33 mouse cellular contexts compared by ENCODE assay signal in genomic region chr7:140187721-140188390, GRCm38 (mm10). TPM values are rescaled to one million over a fixed set of nuclear protein-coding genes. Genes with fewer than 3 reads are reported as not detected.
DNase-seq lines count a peak whose midpoint lies in the region; ATAC-seq lines count a peak whose summit lies in the region.
"Had no signal": no experiment of that assay in that cellular context is flagged by ENCODE, and none has a peak within 500 bp of the region (broad histone marks: within the 10 kb centered on the region; RNA-seq: fewer than 3 reads in every experiment).

No protein-coding gene starts in this region.

- H3K9me3 ChIP-seq in heart, embryonic 10.5 days = no peaks in the 10 kb centered on the region
- H3K9me3 ChIP-seq in midbrain, embryonic 11.5 days (ENCODE audit: control insufficient read depth, low read length) = no peaks in the 10 kb centered on the region
- H3K9me3 ChIP-seq in midbrain, embryonic 10.5 days (replicated peaks) = no peaks in the 10 kb centered on the region
- H3K9me3 ChIP-seq: heart, embryonic 12.5 days; neural tube, embryonic 12.5 days; stomach, embryonic 15.5 days had no signal

- H3K27me3 ChIP-seq in heart, embryonic 10.5 days (ENCODE audit: insufficient read depth, poor library complexity, severe bottlenecking) = no peaks in the 10 kb centered on the region; the same call in 1 of the 2 replicates
- no peaks in the 10 kb centered on the region for H3K27me3 ChIP-seq in midbrain, embryonic 11.5 days (ENCODE audit: control insufficient read depth, insufficient read depth, low read length)
- H3K27me3 ChIP-seq in midbrain, embryonic 10.5 days (ENCODE audit: low read depth, poor library complexity, severe bottlenecking) = no peaks in the 10 kb centered on the region
- H3K27me3 ChIP-seq: heart, embryonic 12.5 days; neural tube, embryonic 12.5 days; stomach, embryonic 15.5 days had no signal

- no peak overlapping the region for H3K4me3 ChIP-seq in heart, embryonic 10.5 days
- no peak overlapping the region for H3K4me3 ChIP-seq in midbrain, embryonic 11.5 days (ENCODE audit: low read depth, low read length)
- no peak overlapping the region for H3K4me3 ChIP-seq in midbrain, embryonic 10.5 days
- H3K4me3 ChIP-seq: erythroblast, embryonic 14.5 days; heart, embryonic 12.5 days; neural tube, embryonic 12.5 days; stomach, embryonic 15.5 days had no signal

- no peak overlapping the region for H3K4me2 ChIP-seq in midbrain, embryonic 11.5 days
- H3K4me2 ChIP-seq: heart, embryonic 12.5 days; neural tube, embryonic 12.5 days; stomach, embryonic 15.5 days had no signal

- DNase-seq in heart, embryonic 10.5 days (ENCODE audit: low spot score) = peak; percentile 50
- DNase-seq in heart, adult 8-10 months (ENCODE audit: low spot score) = no peak
- peak; percentile 66 for DNase-seq in midbrain, embryonic 11.5 days (ENCODE audit: low spot score, missing footprints)
- no peak for DNase-seq in midbrain, embryonic 10.5 days (ENCODE audit: low spot score)
- DNase-seq in layer of hippocampus, adult 18-20 months (ENCODE audit: low spot score in 2 of 2) = peak; percentile 50 to 82
- DNase-seq in layer of hippocampus, postnatal 14 days (ENCODE audit: low spot score in 2 of 2) = peak; percentile 24 to 63
- DNase-seq in cerebellum, postnatal 4 days (ENCODE audit: low spot score in 2 of 2) = no peak
- no peak for DNase-seq in gastrocnemius, postnatal 10 days
- DNase-seq: adrenal gland, postnatal 14 days; cerebellum, adult 11-12 months; gastrocnemius, postnatal 14 days; kidney, adult 18-20 months; liver; lung, adult 2 months; lung, postnatal 10 days had no signal

- ATAC-seq in midbrain, embryonic 11.5 days (ENCODE audit: low FRiP score) = no peak
- ATAC-seq: forebrain, embryonic 16.5 days; hindbrain, embryonic 16.5 days; midbrain, embryonic 16.5 days had no signal

- no peak overlapping the region for H3K27ac ChIP-seq in heart, embryonic 10.5 days
- no peak overlapping the region for H3K27ac ChIP-seq in midbrain, embryonic 11.5 days (ENCODE audit: low read depth, low read length)
- H3K27ac ChIP-seq in midbrain, embryonic 10.5 days (replicated peaks) = no peak overlapping the region
- H3K27ac ChIP-seq: liver, embryonic 14.5 days; macrophage; neural tube, embryonic 12.5 days; stomach, embryonic 15.5 days had no signal

- no peaks in the 10 kb centered on the region for H3K4me1 ChIP-seq in heart, embryonic 10.5 days
- H3K4me1 ChIP-seq in midbrain, embryonic 11.5 days (ENCODE audit: control insufficient read depth, insufficient read depth, low read length) = no peaks in the 10 kb centered on the region
- H3K4me1 ChIP-seq in midbrain, embryonic 10.5 days = no peaks in the 10 kb centered on the region
- H3K4me1 ChIP-seq: heart, embryonic 12.5 days; neural tube, embryonic 12.5 days; stomach, embryonic 15.5 days had no signal

- 77% methylated on average over 7 of the region's 7 CpGs for WGBS in heart, embryonic 10.5 days
- 82% methylated on average over 7 of the region's 7 CpGs for WGBS in midbrain, embryonic 11.5 days
- WGBS in midbrain, embryonic 10.5 days = 83% methylated on average over 7 of the region's 7 CpGs

- no peaks in the 10 kb centered on the region for H3K36me3 ChIP-seq in heart, embryonic 10.5 days
- no peaks in the 10 kb centered on the region for H3K36me3 ChIP-seq in midbrain, embryonic 11.5 days (ENCODE audit: control insufficient read depth, insufficient read depth, low read length)
- no peaks in the 10 kb centered on the region for H3K36me3 ChIP-seq in midbrain, embryonic 10.5 days
- H3K36me3 ChIP-seq: heart, embryonic 12.5 days; neural tube, embryonic 12.5 days; stomach, embryonic 15.5 days had no signal

- H3K9ac ChIP-seq in midbrain, embryonic 11.5 days (ENCODE audit: low read length) = no peak overlapping the region
- H3K9ac ChIP-seq: heart, embryonic 12.5 days; liver, embryonic 14.5 days; neural tube, embryonic 12.5 days; stomach, embryonic 15.5 days had no signal

RNA-seq across cellular contexts. Expression of gene Olfr523, which starts 14.8 kb away (rescaled TPM):
- polyA plus RNA-seq in heart, embryonic 10.5 days (2016; fragmentation: Nextera tagmentation; extraction: Ambion mirVana) = not detected in 2 replicates
- total RNA-seq in heart, adult 8-10 months (2022) = not detected
- polyA plus RNA-seq in midbrain, embryonic 11.5 days (2014; fragmentation: Nextera tagmentation; extraction: Ambion mirVana) = not detected in 2 replicates
- not detected in 2 replicates for polyA plus RNA-seq in midbrain, embryonic 10.5 days (2016; fragmentation: Nextera tagmentation; extraction: Ambion mirVana)
- under 1 TPM in 1 of 2 experiments, not detected in 1; 0.10 TPM for total RNA-seq in layer of hippocampus, adult 18-20 months (2021)
- under 1 TPM; 0.12 to 0.24 TPM for total RNA-seq in layer of hippocampus, postnatal 14 days (2021)
- total RNA-seq in gastrocnemius, postnatal 10 days (2021) = not detected
- total RNA-seq: adrenal gland, postnatal 14 days; gastrocnemius, postnatal 14 days; granulocyte monocyte progenitor cell, adult 5-6 weeks; hematopoietic stem cell, adult 5-6 weeks had no signal
- polyA plus RNA-seq: cortical plate, adult 2 months; erythroblast, embryonic 14.5 days; forebrain, embryonic 11.5 days; forebrain, embryonic 16.5 days; heart, embryonic 12.5 days; heart, postnatal 0 days; hindbrain, embryonic 16.5 days; intestine, embryonic 14.5 days; kidney, embryonic 16.5 days; limb, embryonic 11.5 days; liver, embryonic 14.5 days; lung, adult 2 months; macrophage; midbrain, embryonic 16.5 days; neural tube, embryonic 12.5 days; stomach, embryonic 15.5 days had no signal

RNA-seq across cellular contexts. Expression of gene Olfr524, which starts 17.9 kb away (rescaled TPM):
- not detected in 2 replicates for polyA plus RNA-seq in heart, embryonic 10.5 days (2016; fragmentation: Nextera tagmentation; extraction: Ambion mirVana)
- not detected for total RNA-seq in heart, adult 8-10 months (2022)
- not detected in 2 replicates for polyA plus RNA-seq in midbrain, embryonic 11.5 days (2014; fragmentation: Nextera tagmentation; extraction: Ambion mirVana)
- polyA plus RNA-seq in midbrain, embryonic 10.5 days (2016; fragmentation: Nextera tagmentation; extraction: Ambion mirVana) = not detected in 2 replicates
- total RNA-seq in layer of hippocampus, adult 18-20 months (2021) = not detected
- not detected for total RNA-seq in layer of hippocampus, postnatal 14 days (2021)
- not detected for total RNA-seq in gastrocnemius, postnatal 10 days (2021)
- total RNA-seq: adrenal gland, postnatal 14 days; gastrocnemius, postnatal 14 days; granulocyte monocyte progenitor cell, adult 5-6 weeks; hematopoietic stem cell, adult 5-6 weeks had no signal
- polyA plus RNA-seq: cortical plate, adult 2 months; embryonic facial prominence, embryonic 14.5 days; erythroblast, embryonic 14.5 days; forebrain, embryonic 11.5 days; forebrain, embryonic 16.5 days; heart, embryonic 12.5 days; heart, postnatal 0 days; hindbrain, embryonic 16.5 days; intestine, embryonic 14.5 days; kidney, embryonic 16.5 days; limb, embryonic 11.5 days; liver, embryonic 14.5 days; lung, adult 2 months; macrophage; midbrain, embryonic 16.5 days; neural tube, embryonic 12.5 days; stomach, embryonic 15.5 days had no signal

RNA-seq across cellular contexts. Expression of gene Olfr522, which starts 23.3 kb away (rescaled TPM):
- polyA plus RNA-seq in heart, embryonic 10.5 days (2016; fragmentation: Nextera tagmentation; extraction: Ambion mirVana) = not detected in 2 replicates
- total RNA-seq in heart, adult 8-10 months (2022) = not detected
- not detected in 2 replicates for polyA plus RNA-seq in midbrain, embryonic 11.5 days (2014; fragmentation: Nextera tagmentation; extraction: Ambion mirVana)
- not detected in 2 replicates for polyA plus RNA-seq in midbrain, embryonic 10.5 days (2016; fragmentation: Nextera tagmentation; extraction: Ambion mirVana)
- total RNA-seq in layer of hippocampus, adult 18-20 months (2021) = not detected
- total RNA-seq in layer of hippocampus, postnatal 14 days (2021) = not detected
- not detected for total RNA-seq in gastrocnemius, postnatal 10 days (2021)
- total RNA-seq: adrenal gland, postnatal 14 days; gastrocnemius, postnatal 14 days; granulocyte monocyte progenitor cell, adult 5-6 weeks; hematopoietic stem cell, adult 5-6 weeks had no signal
- polyA plus RNA-seq: cortical plate, adult 2 months; embryonic facial prominence, embryonic 14.5 days; erythroblast, embryonic 14.5 days; forebrain, embryonic 11.5 days; forebrain, embryonic 16.5 days; heart, embryonic 12.5 days; heart, postnatal 0 days; hindbrain, embryonic 16.5 days; intestine, embryonic 14.5 days; kidney, embryonic 16.5 days; limb, embryonic 11.5 days; liver, embryonic 14.5 days; lung, adult 2 months; macrophage; midbrain, embryonic 16.5 days; neural tube, embryonic 12.5 days; stomach, embryonic 15.5 days had no signal

RNA-seq across cellular contexts. Expression of gene Cd163l1, which starts 30.2 kb away (rescaled TPM):
- polyA plus RNA-seq in heart, embryonic 10.5 days (2016; fragmentation: Nextera tagmentation; extraction: Ambion mirVana) = not detected in 2 replicates
- total RNA-seq in heart, adult 8-10 months (2022) = not detected
- not detected in 2 replicates for polyA plus RNA-seq in midbrain, embryonic 11.5 days (2014; fragmentation: Nextera tagmentation; extraction: Ambion mirVana)
- polyA plus RNA-seq in midbrain, embryonic 10.5 days (2016; fragmentation: Nextera tagmentation; extraction: Ambion mirVana) = not detected in 2 replicates
- under 1 TPM; 0.57 to 0.76 TPM for total RNA-seq in layer of hippocampus, adult 18-20 months (2021)
- total RNA-seq in layer of hippocampus, postnatal 14 days (2021) = under 1 TPM; 0.85 to 0.98 TPM
- not detected for total RNA-seq in gastrocnemius, postnatal 10 days (2021)
- total RNA-seq: adrenal gland, postnatal 14 days; gastrocnemius, postnatal 14 days; granulocyte monocyte progenitor cell, adult 5-6 weeks; hematopoietic stem cell, adult 5-6 weeks had no signal
- polyA plus RNA-seq: erythroblast, embryonic 14.5 days; forebrain, embryonic 16.5 days; heart, embryonic 12.5 days; heart, postnatal 0 days; hindbrain, embryonic 16.5 days; intestine, embryonic 14.5 days; limb, embryonic 11.5 days; macrophage; midbrain, embryonic 16.5 days; neural tube, embryonic 12.5 days had no signal

RNA-seq across cellular contexts. Expression of gene Sprn, which starts 33.2 kb away (rescaled TPM):
- 0.10 TPM in 1 of 2 replicates, not detected in the other for polyA plus RNA-seq in heart, embryonic 10.5 days (2016; fragmentation: Nextera tagmentation; extraction: Ambion mirVana)
- 1 to 10 TPM in 1 of 4 experiments, under 1 TPM in 3; 0.23 to 1.2 (median 0.64) TPM for total RNA-seq in heart, adult 8-10 months (2022)
- polyA plus RNA-seq in midbrain, embryonic 11.5 days (2014; fragmentation: Nextera tagmentation; extraction: Ambion mirVana) = 0.59 and 0.89 TPM in 2 replicates
- polyA plus RNA-seq in midbrain, embryonic 10.5 days (2016; fragmentation: Nextera tagmentation; extraction: Ambion mirVana) = 0.49 and 0.79 TPM in 2 replicates
- 100 to 1,000 TPM; 151 to 156 TPM for total RNA-seq in layer of hippocampus, adult 18-20 months (2021)
- 100 to 1,000 TPM; 192 to 199 TPM for total RNA-seq in layer of hippocampus, postnatal 14 days (2021)
- under 1 TPM; 0.56 to 0.61 TPM for total RNA-seq in gastrocnemius, postnatal 10 days (2021)
- total RNA-seq: granulocyte monocyte progenitor cell, adult 5-6 weeks; hematopoietic stem cell, adult 5-6 weeks had no signal
- polyA plus RNA-seq: erythroblast, embryonic 14.5 days; limb, embryonic 11.5 days; liver, embryonic 14.5 days; macrophage had no signal

Comparison
In these comparisons a context has a peak if more than half of its experiments do, and no peak if none do; other contexts are left out.
1. DNase-seq: peak in heart, embryonic 10.5 days (single experiment), midbrain, embryonic 11.5 days (single experiment), layer of hippocampus, adult 18-20 months (2 of 2) and layer of hippocampus, postnatal 14 days (2 of 2); none in heart, adult 8-10 months (single experiment), midbrain, embryonic 10.5 days (single experiment), cerebellum, postnatal 4 days (0 of 2) and gastrocnemius, postnatal 10 days (single experiment).